Mouse (Mus musculus): ENCODE measurements at regions not wholly inside any gene's neighbourhood (a gene's known extent, or its start where the extent isn't known, plus 50 kb on each side); places are given as distances from the start of the nearest gene placed in this dataset.

DNA sequence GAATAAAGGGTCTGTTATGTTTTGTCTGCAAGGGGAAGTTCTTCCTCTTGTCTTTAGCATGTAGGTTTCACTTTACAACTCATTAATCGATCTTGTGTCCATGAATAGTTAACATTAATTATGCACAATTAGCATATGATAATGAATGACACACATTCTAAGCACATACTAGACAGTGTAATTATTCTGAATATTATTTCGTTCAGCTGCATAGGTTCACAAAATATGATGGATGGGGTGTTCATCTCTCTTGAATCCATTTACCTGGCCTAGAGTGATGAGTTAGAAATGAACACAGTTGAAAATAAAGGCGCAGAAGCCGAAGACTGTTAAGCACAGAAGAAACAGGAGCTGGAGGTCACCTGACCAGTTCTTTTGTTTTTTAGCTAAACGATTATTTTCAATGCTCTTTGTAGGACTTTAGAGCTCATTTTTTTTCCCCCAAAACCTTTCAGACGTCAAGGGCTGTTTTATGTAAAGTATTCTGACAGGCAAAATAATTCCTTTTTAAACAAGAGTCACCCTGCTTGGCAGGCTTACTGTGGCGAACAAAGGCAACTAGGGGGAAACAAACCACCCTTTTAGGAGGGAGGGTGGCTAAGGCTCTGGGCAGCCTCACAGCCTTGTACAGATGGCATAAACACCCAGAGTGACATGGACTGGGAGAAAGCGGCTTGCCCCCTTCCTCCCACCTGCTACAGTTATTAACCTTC is 241.6 kb upstream of the Atp5g3 start:
- TF ChIP-seq CTCF (IDR thresholded peaks at IDR 0.05; ENCODE audit: insufficient read depth, low read length) (no peak), POLR2A (IDR thresholded peaks at IDR 0.05; ENCODE audit: borderline replicate concordance, extremely low read depth, low read depth, low read length) (no peak)

Measured in lung, adult 2 months (tissue).